Mouse (Mus musculus) cerebellum, adult 2 months (tissue): Measurements from ENCODE around the gene Fry. TPM values are rescaled to one million over a fixed set of nuclear protein-coding genes. Genes with fewer than 3 reads are reported as not detected.
A peak's percentile ranks its signal among the peaks of the same experiment; 100 is the strongest.

ENCODE experiments used
- DNase-seq, 2 experiments: peaks; one replicate each; pipeline ENCODE4 v3.0.0; 2021
- H3K27ac ChIP-seq: fragments of 200-500 bp; 2 replicates; pipeline ENCODE4 v1.5.1; 2012; ENCODE audit warnings: low read length, control low read depth, inconsistent platforms; ENCODE audit not compliant: insufficient read depth
- H3K27me3 ChIP-seq: fragments of 200-500 bp; 2 replicates; pipeline ENCODE4 v1.6.1; 2012; ENCODE audit warnings: inconsistent platforms, mild to moderate bottlenecking, low read length, moderate library complexity; ENCODE audit not compliant: control insufficient read depth, insufficient read depth
- H3K4me1 ChIP-seq: fragments of 200-500 bp; 2 replicates; pipeline ENCODE4 v1.6.1; 2011; ENCODE audit warnings: low read length; ENCODE audit not compliant: control insufficient read depth, insufficient read depth
- H3K4me3 ChIP-seq: fragments of 200-500 bp; replicated peaks from 2 replicates; pipeline ENCODE3; 2011; ENCODE audit warnings: mild to moderate bottlenecking, low read depth, low read length, control low read depth; ENCODE audit not compliant: insufficient read depth
- CTCF ChIP-seq: fragments of 200-500 bp; IDR thresholded peaks from 2 replicates; pipeline ENCODE4 v1.5.1; 2011; ENCODE audit warnings: low read depth, mild to moderate bottlenecking, control low read depth, low read length, moderate library complexity, borderline replicate concordance; ENCODE audit not compliant: insufficient read depth
- POLR2A ChIP-seq: fragments of 200-500 bp; IDR thresholded peaks from 2 replicates; pipeline ENCODE4 v1.6.1; 2011; ENCODE audit warnings: low read length, control low read depth, borderline replicate concordance; ENCODE audit not compliant: insufficient read depth
- WGBS: fragments of 180-500 bp; shearing (Covaris S2); methylation state at CpG from one replicate; pipeline ENCODE4 v1.1.7; 2018; 5-methylcytosine and 5-hydroxymethylcytosine counted together
- polyA plus RNA-seq: library from polyadenylated mRNA; depleted of rRNA; stranded (reverse); fragments of >200 nt; gene quantifications from 2 replicates; pipeline ENCODE4 v1.2.3, GENCODE M21; 2012

Fry gene
- polyA plus RNA-seq, 1 experiment, result 92.2 TPM

DNA sequence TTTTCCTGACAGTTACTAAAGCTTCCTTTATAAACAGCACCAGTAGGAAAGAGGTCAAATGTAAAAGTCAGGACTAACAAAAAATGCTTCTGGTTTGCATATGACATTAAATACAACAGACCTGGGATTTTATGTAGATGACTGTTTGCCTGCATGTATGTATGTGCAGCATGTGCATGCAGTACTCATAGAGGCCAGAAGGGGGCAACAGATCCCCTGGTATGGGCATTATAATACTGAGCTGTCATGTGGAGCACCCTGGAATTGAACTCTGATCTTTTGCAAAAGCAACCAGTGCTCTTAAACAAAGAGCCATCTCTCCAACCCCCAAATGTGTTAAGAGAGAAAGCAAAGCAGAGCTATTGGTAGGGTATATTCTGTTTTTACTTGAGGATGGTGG lies 296.4 kb downstream of the Fry start:
- H3K4me3 ChIP-seq, result no peak overlapping the region
- no peaks in the 10 kb centered on the region for H3K4me1 ChIP-seq
- H3K27ac ChIP-seq, result no peak overlapping the region
- TF ChIP-seq CTCF, result no peak
- no peak for TF ChIP-seq POLR2A
- DNase-seq, result no peak
- no peaks in the 10 kb centered on the region for H3K27me3 ChIP-seq

DNA sequence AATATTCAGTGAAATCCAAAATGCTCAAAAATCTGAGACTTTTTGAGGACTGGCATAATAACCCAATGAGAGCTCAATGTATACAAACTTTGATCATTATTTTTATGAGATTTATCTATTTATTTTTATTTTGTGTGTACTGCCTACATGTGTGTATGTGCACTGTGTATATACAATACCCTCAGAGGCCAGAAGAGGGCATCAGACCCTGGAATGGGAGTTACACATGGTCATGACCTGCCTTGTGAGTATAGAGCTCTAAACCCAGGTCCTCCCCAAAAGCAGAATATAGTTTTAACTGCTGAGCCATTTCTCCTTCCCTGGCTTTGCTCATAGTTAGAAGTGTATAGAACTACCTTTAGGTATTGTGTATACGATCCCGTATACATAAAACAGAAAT lies 298.8 kb downstream of the Fry start:
- DNase-seq, result no peak
- Histone ChIP-seq H3K4me3 (no peak overlapping the region), H3K4me1 (no peaks in the 10 kb centered on the region), H3K27me3 (no peaks in the 10 kb centered on the region), H3K27ac (no peak overlapping the region)
- WGBS, result 100% methylated on average over 2 of the region's 2 CpGs
- TF ChIP-seq POLR2A (no peak), CTCF (no peak)

DNA sequence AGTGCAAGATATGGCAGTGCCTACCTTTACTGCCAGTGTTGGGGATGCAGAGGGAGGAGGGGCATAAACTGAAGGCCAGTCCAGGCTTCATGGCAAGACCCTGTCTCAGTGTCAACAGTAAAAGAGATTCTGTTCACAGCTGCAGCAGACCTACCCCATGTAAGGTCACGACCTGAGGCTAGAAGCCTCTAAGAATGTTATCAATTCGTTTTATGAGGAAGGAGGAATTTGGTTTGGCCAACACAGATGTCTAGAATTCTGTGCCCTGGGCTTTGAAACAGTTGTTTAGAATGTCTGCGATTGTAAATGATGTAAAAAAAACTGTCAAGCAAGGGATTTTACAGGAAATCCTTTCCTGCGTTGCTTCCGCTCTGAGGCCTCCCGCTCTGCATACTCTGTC lies 299.6 kb downstream of the Fry start:
- Histone ChIP-seq H3K4me1 (no peaks in the 10 kb centered on the region), H3K27ac (no peak overlapping the region)

DNA sequence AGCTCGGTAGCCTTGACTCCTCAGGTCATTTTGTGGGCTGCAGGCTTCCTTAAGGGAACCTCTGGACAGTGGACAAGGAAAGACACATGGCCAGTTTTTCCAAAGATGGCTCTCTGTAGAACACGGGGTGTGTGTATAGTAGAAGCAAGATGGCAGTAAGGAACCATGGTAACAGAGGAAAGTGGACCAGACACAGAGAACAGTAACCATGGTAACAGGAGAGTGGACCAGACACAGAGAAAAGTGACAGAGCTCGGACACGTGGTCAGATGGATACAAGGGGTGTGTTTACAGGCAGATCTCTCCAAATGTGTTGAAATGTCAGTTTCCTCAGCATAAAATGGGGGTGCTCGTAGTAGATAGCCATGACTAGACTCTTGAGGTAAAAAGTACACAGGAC lies 306.6 kb downstream of the Fry start:
- H3K27ac ChIP-seq, result no peak overlapping the region
- TF ChIP-seq POLR2A (no peak), CTCF (no peak)
- WGBS, result 67% methylated on average over 5 of the region's 5 CpGs
- no peaks in the 10 kb centered on the region; the same call in 1 of the 2 replicates for H3K4me1 ChIP-seq
- H3K27me3 ChIP-seq, result no peaks in the 10 kb centered on the region
- no peak for DNase-seq
- no peak overlapping the region for H3K4me3 ChIP-seq

More for the DNA sequence above, 299.6 kb downstream of the Fry start:
- 80% methylated on average over 6 of the region's 6 CpGs for WGBS
- Histone ChIP-seq H3K4me3 (no peak overlapping the region), H3K27me3 (no peaks in the 10 kb centered on the region)
- TF ChIP-seq CTCF (no peak), POLR2A (no peak)
- no peak for DNase-seq

DNA sequence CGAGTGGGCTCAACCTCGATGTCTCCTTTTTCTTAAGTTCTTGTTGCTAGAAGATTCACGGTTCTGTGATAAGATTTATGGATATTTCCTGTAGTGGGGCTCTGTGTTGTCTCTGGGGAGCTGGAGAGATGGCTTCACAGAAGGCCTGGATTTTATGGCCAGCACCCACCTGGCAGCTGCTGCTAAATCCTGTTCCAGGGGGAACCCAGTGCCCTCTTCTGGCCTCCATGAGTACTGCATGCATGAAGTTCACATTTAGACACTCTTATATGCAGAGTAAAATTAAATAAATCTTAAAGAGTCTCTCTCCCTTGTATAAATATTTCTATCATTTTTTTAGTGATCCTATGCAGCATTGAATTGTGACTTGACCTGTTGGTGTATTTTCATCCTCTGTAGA lies 308.1 kb downstream of the Fry start:
- WGBS, result 72% methylated on average over 3 of the region's 3 CpGs
- H3K4me1 ChIP-seq, result no peaks in the 10 kb centered on the region; the same call in 1 of the 2 replicates
- DNase-seq, result peak; percentile 45 to 53
- no peak overlapping the region for H3K27ac ChIP-seq
- no peak overlapping the region for H3K4me3 ChIP-seq
- peak; percentile 66 for TF ChIP-seq CTCF
- no peak for TF ChIP-seq POLR2A
- no peaks in the 10 kb centered on the region for H3K27me3 ChIP-seq

DNA sequence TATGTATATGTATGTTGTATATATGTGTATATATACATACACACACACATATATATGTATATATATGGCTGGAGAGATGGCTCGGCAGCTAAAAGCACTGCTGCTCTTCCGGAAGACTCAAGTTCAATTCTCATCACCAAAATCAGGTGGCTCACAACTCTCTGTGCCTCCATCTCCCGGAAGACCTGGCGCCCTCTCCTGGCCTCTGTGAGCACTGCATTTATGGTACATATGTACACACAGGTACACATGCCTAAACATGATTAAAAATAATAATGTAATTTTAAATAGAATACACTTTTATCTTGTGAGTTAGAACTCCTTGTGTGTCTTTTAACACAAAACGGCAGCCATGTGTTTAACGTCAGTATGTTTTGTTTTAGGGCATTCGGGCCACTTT lies 312.8 kb downstream of the Fry start:
- 0 out of 2 replicates have a peak, but pooled peaks cover under 1% of the 10 kb centered on the region for H3K4me1 ChIP-seq
- no peak for DNase-seq
- H3K4me3 ChIP-seq, result no peak overlapping the region
- 95% methylated on average over 7 of the region's 7 CpGs for WGBS
- H3K27ac ChIP-seq, result no peak overlapping the region
- TF ChIP-seq CTCF (peak; percentile 50), POLR2A (no peak)
- H3K27me3 ChIP-seq, result no peaks in the 10 kb centered on the region

DNA sequence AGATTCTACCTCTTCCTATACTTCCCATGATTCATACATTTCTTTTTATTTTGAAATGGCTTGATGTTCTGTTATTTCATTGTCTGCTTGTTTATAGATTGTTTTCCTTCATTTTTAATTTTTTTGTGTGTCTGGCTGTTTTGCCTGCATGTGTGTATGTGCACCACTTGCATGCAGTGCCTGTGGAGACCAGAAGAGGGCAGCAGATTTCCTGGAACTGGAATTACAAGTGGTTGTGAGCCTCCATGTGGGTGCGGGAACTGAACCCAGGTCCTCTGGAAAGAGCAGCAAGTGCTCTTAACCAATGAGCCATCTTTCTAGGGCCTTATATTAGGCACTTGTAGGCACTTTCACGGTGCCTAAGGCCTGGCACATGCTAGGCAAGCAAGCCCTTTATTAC lies 314.5 kb downstream of the Fry start:
- DNase-seq, result no peak
- no peak overlapping the region for H3K4me3 ChIP-seq
- WGBS, result 96% methylated on average over 2 of the region's 2 CpGs
- H3K4me1 ChIP-seq, result peaks cover 7% of the 10 kb centered on the region
- no peak overlapping the region for H3K27ac ChIP-seq
- peak; percentile 22; the same call in 1 of the 2 replicates for TF ChIP-seq CTCF
- no peak for TF ChIP-seq POLR2A
- H3K27me3 ChIP-seq, result no peaks in the 10 kb centered on the region

DNA sequence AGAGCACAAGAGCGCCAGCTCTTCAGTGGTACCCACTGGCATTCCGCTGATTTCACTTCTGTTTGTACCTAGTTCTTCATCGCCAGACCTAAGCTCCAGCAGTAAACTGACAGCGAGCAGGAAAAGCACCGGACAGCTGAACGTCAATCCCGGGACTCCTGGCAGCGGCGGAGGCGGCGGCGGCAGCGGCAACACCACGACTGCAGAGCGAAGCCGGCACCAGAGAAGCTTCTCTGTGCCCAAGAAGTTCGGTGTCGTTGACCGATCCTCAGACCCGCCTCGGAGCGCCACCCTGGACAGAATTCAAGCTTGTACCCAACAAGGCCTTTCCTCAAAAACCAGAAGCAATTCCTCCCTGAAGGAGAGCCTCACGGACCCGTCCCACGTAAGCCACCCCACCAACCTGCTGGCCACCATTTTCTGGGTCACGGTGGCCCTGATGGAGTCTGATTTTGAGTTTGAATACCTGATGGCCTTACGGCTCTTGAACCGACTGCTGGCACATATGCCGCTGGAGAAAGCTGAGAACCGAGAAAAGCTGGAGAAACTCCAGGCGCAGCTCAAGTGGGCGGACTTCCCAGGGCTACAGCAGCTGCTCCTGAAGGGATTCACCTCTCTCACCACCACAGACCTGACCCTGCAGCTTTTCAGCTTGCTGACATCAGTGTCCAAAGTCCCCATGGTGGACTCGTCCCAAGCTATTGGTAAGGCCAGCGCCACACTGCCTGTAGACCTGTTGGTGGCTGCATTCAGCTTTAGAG lies 318.4 kb downstream of the Fry start:
- H3K27ac ChIP-seq, result peak overlapping the region; percentile 81
- TF ChIP-seq POLR2A, result no peak
- no peak for TF ChIP-seq CTCF
- H3K27me3 ChIP-seq, result no peaks in the 10 kb centered on the region
- DNase-seq, result peak; percentile 85 to 88
- peaks cover 10% of the 10 kb centered on the region for H3K4me1 ChIP-seq
- WGBS, result 15% methylated on average over 34 of the region's 34 CpGs
- peak overlapping the region; percentile 18 for H3K4me3 ChIP-seq
